Mouse (Mus musculus): ENCODE data around the gene Rhot2. TPM values are rescaled to one million over a fixed set of nuclear protein-coding genes. Genes with fewer than 3 reads are reported as not detected.

The Rhot2 gene
- polyA plus RNA-seq (2014; fragmentation: Nextera tagmentation; extraction: Ambion mirVana) = 7.1 and 9.7 TPM in 2 replicates

GRCm38 (mm10) chr17:25844396-25844901 lies at the start of gene Rhot2:
Rhot2 (minus strand) TSS chr17:25844851.
- H3K9ac ChIP-seq (replicated peaks; ENCODE audit: low read length) = peak within 1 kb of the TSS; percentile 82
- H3K4me1 ChIP-seq (ENCODE audit: control insufficient read depth, insufficient read depth, low read length) = peaks cover 3% of the 10 kb centered on the region
- peak within 1 kb of the TSS; percentile 89 for H3K4me2 ChIP-seq (ENCODE audit: low read depth, low read length)
- peaks cover 14% of the 10 kb centered on the region for H3K36me3 ChIP-seq (replicated peaks; ENCODE audit: control insufficient read depth, insufficient read depth, low read depth, low read length)
- peak within 1 kb of the TSS; percentile 47; the same call in 1 of the 2 replicates for H3K27ac ChIP-seq (replicated peaks; ENCODE audit: low read depth, low read length)
- no peaks in the 10 kb centered on the region for H3K9me3 ChIP-seq (replicated peaks; ENCODE audit: control insufficient read depth, low read length)
- under 1% methylated on average over 20 of the region's 21 CpGs for WGBS
- ATAC-seq (replicated peaks; ENCODE audit: insufficient number of reproducible peaks, low FRiP score, low TSS enrichment, low read depth) (peak; percentile 93), DNase-seq (ENCODE audit: low spot score) (peak; percentile 97)
- peak within 1 kb of the TSS; percentile 84 for H3K4me3 ChIP-seq (ENCODE audit: low read depth, low read length)
- H3K27me3 ChIP-seq (ENCODE audit: control insufficient read depth, insufficient read depth, low read length) = no peaks in the 10 kb centered on the region

- Histone ChIP-seq H3K9me3 (replicated peaks; ENCODE audit: control insufficient read depth, low read length) (no peaks in the 10 kb centered on the region), H3K27ac (replicated peaks; ENCODE audit: low read depth, low read length) (no peak overlapping the region), H3K27me3 (ENCODE audit: control insufficient read depth, insufficient read depth, low read length) (no peaks in the 10 kb centered on the region), H3K4me2 (ENCODE audit: low read depth, low read length) (no peak overlapping the region), H3K4me3 (ENCODE audit: low read depth, low read length) (no peak overlapping the region), H3K9ac (replicated peaks; ENCODE audit: low read length) (no peak overlapping the region), H3K36me3 (replicated peaks; ENCODE audit: control insufficient read depth, insufficient read depth, low read depth, low read length) (no peaks in the 10 kb centered on the region; the same call in 1 of the 2 replicates), H3K4me1 (ENCODE audit: control insufficient read depth, insufficient read depth, low read length) (no peaks in the 10 kb centered on the region)
- 23% methylated on average over 2 of the region's 2 CpGs for WGBS
- DNase-seq (ENCODE audit: low spot score) (peak; percentile 79), ATAC-seq (replicated peaks; ENCODE audit: insufficient number of reproducible peaks, low FRiP score, low TSS enrichment, low read depth) (peak; percentile 73; the same call in 1 of the 2 replicates)
These were observed 49.4 kb upstream of the Rhot2 start for GRCm38 (mm10) chr17:25893975-25894617.

GRCm38 (mm10) chr17:25888837-25889236 lies 44.2 kb upstream of the Rhot2 start:
- WGBS = 87% methylated on average over 3 of the region's 3 CpGs
- ATAC-seq (replicated peaks; ENCODE audit: insufficient number of reproducible peaks, low FRiP score, low TSS enrichment, low read depth) (no peak), DNase-seq (ENCODE audit: low spot score) (no peak)
- Histone ChIP-seq H3K36me3 (replicated peaks; ENCODE audit: control insufficient read depth, insufficient read depth, low read depth, low read length) (no peaks in the 10 kb centered on the region; the same call in none of the 2 replicates), H3K27me3 (ENCODE audit: control insufficient read depth, insufficient read depth, low read length) (no peaks in the 10 kb centered on the region), H3K4me2 (ENCODE audit: low read depth, low read length) (no peak overlapping the region), H3K9me3 (replicated peaks; ENCODE audit: control insufficient read depth, low read length) (no peaks in the 10 kb centered on the region), H3K9ac (replicated peaks; ENCODE audit: low read length) (no peak overlapping the region), H3K4me3 (ENCODE audit: low read depth, low read length) (no peak overlapping the region), H3K4me1 (ENCODE audit: control insufficient read depth, insufficient read depth, low read length) (no peaks in the 10 kb centered on the region), H3K27ac (replicated peaks; ENCODE audit: low read depth, low read length) (no peak overlapping the region)

GRCm38 (mm10) chr17:25887467-25887866 lies 42.8 kb upstream of the Rhot2 start:
- H3K36me3 ChIP-seq (replicated peaks; ENCODE audit: control insufficient read depth, insufficient read depth, low read depth, low read length) = no peaks in the 10 kb centered on the region; the same call in none of the 2 replicates
- no peak overlapping the region for H3K9ac ChIP-seq (replicated peaks; ENCODE audit: low read length)
- no peak overlapping the region for H3K27ac ChIP-seq (replicated peaks; ENCODE audit: low read depth, low read length)
- no peak overlapping the region for H3K4me2 ChIP-seq (ENCODE audit: low read depth, low read length)
- H3K27me3 ChIP-seq (ENCODE audit: control insufficient read depth, insufficient read depth, low read length) = no peaks in the 10 kb centered on the region
- H3K4me1 ChIP-seq (ENCODE audit: control insufficient read depth, insufficient read depth, low read length) = peaks cover under 1% of the 10 kb centered on the region; the same call in 1 of the 2 replicates
- ATAC-seq (replicated peaks; ENCODE audit: insufficient number of reproducible peaks, low FRiP score, low TSS enrichment, low read depth) = no peak
- WGBS = 88% methylated on average over 10 of the region's 10 CpGs
- DNase-seq (ENCODE audit: low spot score) = no peak
- no peaks in the 10 kb centered on the region for H3K9me3 ChIP-seq (replicated peaks; ENCODE audit: control insufficient read depth, low read length)
- no peak overlapping the region for H3K4me3 ChIP-seq (ENCODE audit: low read depth, low read length)

- Histone ChIP-seq H3K9ac (replicated peaks; ENCODE audit: low read length) (no peak overlapping the region), H3K4me1 (ENCODE audit: control insufficient read depth, insufficient read depth, low read length) (peaks cover 3% of the 10 kb centered on the region; the same call in 1 of the 2 replicates), H3K9me3 (replicated peaks; ENCODE audit: control insufficient read depth, low read length) (no peaks in the 10 kb centered on the region), H3K27me3 (ENCODE audit: control insufficient read depth, insufficient read depth, low read length) (no peaks in the 10 kb centered on the region), H3K27ac (replicated peaks; ENCODE audit: low read depth, low read length) (no peak overlapping the region), H3K36me3 (replicated peaks; ENCODE audit: control insufficient read depth, insufficient read depth, low read depth, low read length) (no peaks in the 10 kb centered on the region; the same call in none of the 2 replicates), H3K4me2 (ENCODE audit: low read depth, low read length) (no peak overlapping the region), H3K4me3 (ENCODE audit: low read depth, low read length) (no peak overlapping the region)
- DNase-seq (ENCODE audit: low spot score) (no peak), ATAC-seq (replicated peaks; ENCODE audit: insufficient number of reproducible peaks, low FRiP score, low TSS enrichment, low read depth) (no peak)
These were observed 42.2 kb upstream of the Rhot2 start for GRCm38 (mm10) chr17:25886806-25887205.

- Histone ChIP-seq H3K27me3 (ENCODE audit: control insufficient read depth, insufficient read depth, low read length) (no peaks in the 10 kb centered on the region), H3K9me3 (replicated peaks; ENCODE audit: control insufficient read depth, low read length) (no peaks in the 10 kb centered on the region), H3K9ac (replicated peaks; ENCODE audit: low read length) (no peak overlapping the region), H3K36me3 (replicated peaks; ENCODE audit: control insufficient read depth, insufficient read depth, low read depth, low read length) (no peaks in the 10 kb centered on the region; the same call in none of the 2 replicates), H3K4me3 (ENCODE audit: low read depth, low read length) (no peak overlapping the region), H3K4me1 (ENCODE audit: control insufficient read depth, insufficient read depth, low read length) (peaks cover 14% of the 10 kb centered on the region), H3K4me2 (ENCODE audit: low read depth, low read length) (no peak overlapping the region), H3K27ac (replicated peaks; ENCODE audit: low read depth, low read length) (no peak overlapping the region)
- DNase-seq (ENCODE audit: low spot score) (peak; percentile 36), ATAC-seq (replicated peaks; ENCODE audit: insufficient number of reproducible peaks, low FRiP score, low TSS enrichment, low read depth) (no peak)
- WGBS = 56% methylated on average over 4 of the region's 4 CpGs
These were observed 41.0 kb upstream of the Rhot2 start for GRCm38 (mm10) chr17:25885636-25886035.

GRCm38 (mm10) chr17:25883824-25884223 lies 39.2 kb upstream of the Rhot2 start:
- H3K36me3 ChIP-seq (replicated peaks; ENCODE audit: control insufficient read depth, insufficient read depth, low read depth, low read length) = no peaks in the 10 kb centered on the region; the same call in none of the 2 replicates
- H3K27me3 ChIP-seq (ENCODE audit: control insufficient read depth, insufficient read depth, low read length) = no peaks in the 10 kb centered on the region
- no peaks in the 10 kb centered on the region for H3K9me3 ChIP-seq (replicated peaks; ENCODE audit: control insufficient read depth, low read length)
- H3K4me2 ChIP-seq (ENCODE audit: low read depth, low read length) = no peak overlapping the region
- no peak overlapping the region for H3K9ac ChIP-seq (replicated peaks; ENCODE audit: low read length)
- ATAC-seq (replicated peaks; ENCODE audit: insufficient number of reproducible peaks, low FRiP score, low TSS enrichment, low read depth) (no peak), DNase-seq (ENCODE audit: low spot score) (no peak)
- no peak overlapping the region for H3K27ac ChIP-seq (replicated peaks; ENCODE audit: low read depth, low read length)
- no peak overlapping the region for H3K4me3 ChIP-seq (ENCODE audit: low read depth, low read length)
- peaks cover 19% of the 10 kb centered on the region for H3K4me1 ChIP-seq (ENCODE audit: control insufficient read depth, insufficient read depth, low read length)
- WGBS = 93% methylated on average over 3 of the region's 3 CpGs

- Histone ChIP-seq H3K9me3 (replicated peaks; ENCODE audit: control insufficient read depth, low read length) (no peaks in the 10 kb centered on the region), H3K36me3 (replicated peaks; ENCODE audit: control insufficient read depth, insufficient read depth, low read depth, low read length) (no peaks in the 10 kb centered on the region; the same call in none of the 2 replicates), H3K27ac (replicated peaks; ENCODE audit: low read depth, low read length) (no peak overlapping the region), H3K4me2 (ENCODE audit: low read depth, low read length) (no peak overlapping the region), H3K9ac (replicated peaks; ENCODE audit: low read length) (no peak overlapping the region), H3K4me1 (ENCODE audit: control insufficient read depth, insufficient read depth, low read length) (peaks cover 19% of the 10 kb centered on the region), H3K4me3 (ENCODE audit: low read depth, low read length) (no peak overlapping the region), H3K27me3 (ENCODE audit: control insufficient read depth, insufficient read depth, low read length) (no peaks in the 10 kb centered on the region)
- WGBS = 85% methylated on average over 8 of the region's 8 CpGs
- no peak for DNase-seq (ENCODE audit: low spot score)
- no peak for ATAC-seq (replicated peaks; ENCODE audit: insufficient number of reproducible peaks, low FRiP score, low TSS enrichment, low read depth)
These were observed 38.6 kb upstream of the Rhot2 start for GRCm38 (mm10) chr17:25883268-25883667.
